Mouse (Mus musculus) forebrain, embryonic 16.5 days (tissue): ENCODE results near the gene Rasa2. TPM values are rescaled to one million over a fixed set of nuclear protein-coding genes. Genes with fewer than 3 reads are reported as not detected.

Source experiments
- ATAC-seq: fragments of 200-750 bp; cut with Nextera tagmentation; 2 replicates; pipeline ENCODE4 v1.8.0; 2017; ENCODE audit warnings: mild to moderate bottlenecking, moderate library complexity
- H3K27ac ChIP-seq: fragments of 300-500 bp; sonication (generic); 2 replicates; pipeline ENCODE4 v1.5.1; 2014; ENCODE audit warnings: low read length, control low read depth
- H3K27me3 ChIP-seq: fragments of 300-500 bp; sonication (generic); replicated peaks from 2 replicates; pipeline ENCODE4 v1.6.1; 2014; ENCODE audit warnings: low read length; ENCODE audit not compliant: control insufficient read depth, insufficient read depth
- H3K36me3 ChIP-seq: fragments of 300-500 bp; sonication (generic); 2 replicates; pipeline ENCODE4 v1.6.1; 2014; ENCODE audit not compliant: control insufficient read depth, insufficient read depth
- H3K4me1 ChIP-seq: fragments of 300-500 bp; sonication (generic); replicated peaks from 2 replicates; pipeline ENCODE4 v1.6.1; 2014; ENCODE audit warnings: low read length; ENCODE audit not compliant: control insufficient read depth, insufficient read depth
- H3K4me2 ChIP-seq: fragments of 300-500 bp; sonication (generic); 2 replicates; pipeline ENCODE4 v1.6.1; 2014; ENCODE audit warnings: mild to moderate bottlenecking, low read length, control low read depth
- H3K4me3 ChIP-seq: fragments of 300-500 bp; sonication (generic); replicated peaks from 2 replicates; pipeline ENCODE4 v1.5.1; 2014; ENCODE audit warnings: mild to moderate bottlenecking, low read length, control low read depth
- H3K9ac ChIP-seq: fragments of 300-500 bp; sonication (generic); replicated peaks from 2 replicates; pipeline ENCODE4 v1.6.1; 2014; ENCODE audit warnings: low read depth, low read length, control low read depth
- H3K9me3 ChIP-seq: fragments of 300-500 bp; sonication (generic); 2 replicates; pipeline ENCODE4 v1.6.1; 2016; ENCODE audit warnings: low read length; ENCODE audit not compliant: control insufficient read depth
- WGBS: fragments of 180-500 bp; shearing (Covaris S2); extraction: QIAGEN DNeasy Blood & Tissue Kit; methylation state at CpG from one replicate; pipeline ENCODE4 v1.1.7; 2014; 5-methylcytosine and 5-hydroxymethylcytosine counted together
- polyA plus RNA-seq: library from polyadenylated mRNA; unstranded; fragments of >200 nt; fragmentation: Nextera tagmentation; extraction: Ambion mirVana; gene quantifications from 2 replicates; pipeline ENCODE4 v1.2.1, GENCODE M21; 2015

Gene Rasa2
- polyA plus RNA-seq, 1 experiment from 2014 or later, result 22.8 TPM

DNA sequence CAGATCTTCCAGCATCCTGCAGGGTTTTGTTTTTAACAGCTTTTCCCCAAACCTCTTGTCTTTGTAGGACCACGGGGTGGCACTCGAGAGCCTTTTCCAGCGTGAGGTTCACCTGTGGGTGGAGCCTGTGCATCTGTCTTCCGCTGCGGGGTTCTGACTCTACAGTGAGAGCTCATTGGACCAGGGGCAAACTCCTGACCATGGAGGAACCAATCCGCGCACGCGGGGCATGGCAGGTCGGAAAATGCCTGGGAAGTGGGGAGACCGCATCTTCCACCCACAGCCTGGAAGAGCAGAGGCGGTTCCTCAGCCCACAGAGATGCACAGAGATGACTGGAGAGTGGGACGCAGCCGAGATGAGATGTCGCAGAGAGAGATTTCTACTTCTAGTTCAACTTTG is 38.5 kb upstream of the Rasa2 start:
- WGBS, result under 1% methylated on average over 15 of the region's 15 CpGs
- Histone ChIP-seq H3K4me3 (peak overlapping the region; percentile 47), H3K27me3 (no peaks in the 10 kb centered on the region), H3K36me3 (no peaks in the 10 kb centered on the region), H3K4me1 (peaks cover 4% of the 10 kb centered on the region; the same call in 1 of the 2 replicates), H3K27ac (peak overlapping the region; percentile 92), H3K4me2 (peak overlapping the region; percentile 69), H3K9ac (peak overlapping the region; percentile 64), H3K9me3 (no peaks in the 10 kb centered on the region)
- peak; percentile 100 for ATAC-seq

DNA sequence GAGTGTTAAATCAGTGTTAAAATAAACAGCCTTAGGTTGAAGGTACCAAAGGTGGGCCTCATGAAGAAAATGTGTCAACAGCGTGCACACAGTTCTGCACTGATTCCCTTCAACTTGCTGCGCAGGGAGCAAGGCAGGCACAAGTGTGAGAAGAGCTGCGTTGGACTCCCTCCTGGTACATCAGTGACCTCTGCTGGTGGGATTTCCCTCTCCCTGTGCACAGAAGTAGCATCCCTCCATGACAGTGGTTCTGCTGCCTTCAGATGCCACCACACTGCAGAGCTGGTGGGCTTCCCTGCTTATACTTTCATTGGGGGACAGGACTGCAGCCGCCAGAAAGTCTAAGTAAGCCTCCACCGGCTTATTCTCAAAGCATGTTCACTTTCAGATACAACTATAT is 37.2 kb upstream of the Rasa2 start:
- WGBS, result 50% methylated on average over 5 of the region's 5 CpGs
- peaks cover 4% of the 10 kb centered on the region; the same call in 1 of the 2 replicates for H3K4me1 ChIP-seq
- H3K27me3 ChIP-seq, result no peaks in the 10 kb centered on the region
- ATAC-seq, result peak; percentile 16; the same call in 1 of the 2 replicates
- no peaks in the 10 kb centered on the region for H3K9me3 ChIP-seq
- H3K27ac ChIP-seq, result no peak overlapping the region
- H3K4me3 ChIP-seq, result no peak overlapping the region
- no peak overlapping the region for H3K9ac ChIP-seq
- H3K36me3 ChIP-seq, result no peaks in the 10 kb centered on the region
- H3K4me2 ChIP-seq, result no peak overlapping the region

DNA sequence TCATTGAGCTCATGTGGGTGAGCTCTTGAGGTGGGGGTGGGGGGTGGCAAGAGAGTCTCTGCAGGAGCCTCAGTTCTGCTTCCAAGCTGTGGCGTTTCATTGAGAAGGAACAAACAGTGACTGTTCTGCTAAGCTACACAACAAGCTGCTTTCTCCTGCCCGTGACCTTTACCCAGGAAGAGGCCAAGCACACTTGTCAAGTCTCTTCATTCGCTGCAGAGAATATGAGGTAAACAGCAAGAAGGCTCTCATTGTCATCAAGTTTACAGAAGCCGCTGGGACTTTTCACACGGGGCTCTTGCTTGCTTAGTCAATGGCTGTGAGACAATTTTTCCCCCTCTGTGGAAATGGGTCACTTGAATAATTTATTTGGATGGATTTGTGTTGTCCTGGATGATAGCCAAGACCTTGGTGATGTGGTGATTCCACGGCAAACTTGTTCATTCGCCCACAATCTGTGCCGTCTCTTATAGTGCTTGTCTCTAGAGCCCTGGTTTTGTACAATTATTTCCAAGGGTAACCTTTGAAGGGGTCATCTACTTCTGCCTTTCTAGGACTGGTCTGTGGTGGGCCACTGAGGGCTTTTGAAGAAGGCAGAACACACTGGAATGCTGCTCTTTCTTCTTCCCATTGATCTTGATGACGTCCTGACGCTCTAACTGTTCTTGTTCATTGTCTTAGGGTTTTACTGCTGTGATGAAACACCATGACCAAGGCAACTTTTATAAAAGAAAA is 29.3 kb upstream of the Rasa2 start:
- Histone ChIP-seq H3K9ac (no peak overlapping the region), H3K9me3 (no peaks in the 10 kb centered on the region), H3K27me3 (no peaks in the 10 kb centered on the region), H3K4me3 (no peak overlapping the region), H3K4me2 (no peak overlapping the region), H3K4me1 (no peaks in the 10 kb centered on the region), H3K36me3 (no peaks in the 10 kb centered on the region), H3K27ac (no peak overlapping the region)
- ATAC-seq, result peak; percentile 36; the same call in 1 of the 2 replicates
- WGBS, result 59% methylated on average over 10 of the region's 10 CpGs

DNA sequence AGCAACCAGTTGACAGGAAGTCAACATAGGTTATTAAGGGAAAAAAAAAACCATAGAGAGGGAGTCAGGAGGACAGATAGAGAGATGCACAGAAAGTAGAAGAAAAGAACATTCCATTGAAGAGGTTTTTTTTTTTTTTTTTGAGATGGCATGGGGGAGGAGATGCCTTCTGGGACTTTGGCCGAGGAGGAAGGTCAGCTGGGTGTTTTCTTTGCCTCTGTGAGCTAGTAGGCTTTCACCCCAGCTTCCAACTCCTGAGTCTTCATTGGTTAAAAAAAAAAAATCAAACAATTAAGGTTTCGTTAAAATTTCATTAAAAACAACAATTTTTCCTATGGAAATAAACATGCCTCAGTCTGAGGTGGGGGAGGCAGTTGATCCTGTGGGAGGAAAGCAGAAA is 28.4 kb upstream of the Rasa2 start:
- 66% methylated on average over 2 of the region's 2 CpGs for WGBS
- H3K4me3 ChIP-seq, result no peak overlapping the region

DNA sequence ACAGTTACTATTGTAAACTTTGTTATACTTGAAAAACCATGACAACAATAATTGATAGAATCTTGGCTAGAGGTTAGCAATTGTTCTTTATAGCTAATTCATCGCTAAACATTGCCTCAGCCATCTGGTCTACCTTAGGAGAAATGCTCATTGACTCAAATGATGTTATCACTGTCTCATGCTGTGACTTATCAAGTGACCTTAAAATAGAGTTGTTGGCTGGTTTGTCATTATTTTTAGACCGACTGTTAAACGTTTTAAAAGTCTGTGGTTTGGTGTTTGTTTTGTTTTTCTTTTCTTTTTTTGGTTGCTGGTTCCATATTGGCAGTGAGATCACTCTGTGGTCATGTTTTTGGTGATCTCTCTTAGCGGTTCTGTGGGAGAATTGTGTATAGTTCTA is 22.1 kb upstream of the Rasa2 start:
- Histone ChIP-seq H3K9ac (no peak overlapping the region), H3K4me3 (no peak overlapping the region), H3K9me3 (no peaks in the 10 kb centered on the region), H3K4me2 (no peak overlapping the region), H3K36me3 (no peaks in the 10 kb centered on the region), H3K27me3 (no peaks in the 10 kb centered on the region), H3K4me1 (no peaks in the 10 kb centered on the region), H3K27ac (no peak overlapping the region)
- no peak for ATAC-seq
- WGBS, result 79% methylated on average over 4 of the region's 4 CpGs

More for the DNA sequence above, 28.4 kb upstream of the Rasa2 start:
- Histone ChIP-seq H3K9me3 (no peaks in the 10 kb centered on the region), H3K9ac (no peak overlapping the region), H3K27me3 (no peaks in the 10 kb centered on the region), H3K27ac (no peak overlapping the region), H3K4me1 (no peaks in the 10 kb centered on the region), H3K36me3 (no peaks in the 10 kb centered on the region), H3K4me2 (no peak overlapping the region)
- ATAC-seq, result no peak

DNA sequence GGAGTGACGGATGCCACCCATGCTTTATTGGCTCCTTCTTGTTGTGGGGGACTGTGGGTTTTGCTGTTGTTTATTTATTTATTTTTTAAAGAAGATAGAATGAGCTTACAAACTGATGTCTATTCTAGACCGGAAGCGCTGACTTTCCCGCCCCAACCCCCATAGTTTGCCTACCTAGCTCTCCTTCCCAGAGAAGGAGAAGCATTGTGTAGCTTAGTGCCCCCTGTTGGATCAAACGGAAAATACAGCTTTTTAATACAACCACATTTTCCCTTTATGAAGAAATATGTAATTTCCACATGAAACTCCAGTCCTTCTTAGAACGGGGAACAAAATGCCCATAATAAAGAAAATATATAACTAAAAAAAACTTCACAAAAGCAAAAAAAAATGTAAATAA is 21.3 kb upstream of the Rasa2 start:
- WGBS, result 64% methylated on average over 6 of the region's 6 CpGs
- H3K4me3 ChIP-seq, result no peak overlapping the region
- no peaks in the 10 kb centered on the region for H3K27me3 ChIP-seq
- H3K27ac ChIP-seq, result no peak overlapping the region
- no peak overlapping the region for H3K4me2 ChIP-seq
- no peak overlapping the region for H3K9ac ChIP-seq
- no peaks in the 10 kb centered on the region for H3K4me1 ChIP-seq
- H3K9me3 ChIP-seq, result no peaks in the 10 kb centered on the region
- ATAC-seq, result no peak
- H3K36me3 ChIP-seq, result no peaks in the 10 kb centered on the region

DNA sequence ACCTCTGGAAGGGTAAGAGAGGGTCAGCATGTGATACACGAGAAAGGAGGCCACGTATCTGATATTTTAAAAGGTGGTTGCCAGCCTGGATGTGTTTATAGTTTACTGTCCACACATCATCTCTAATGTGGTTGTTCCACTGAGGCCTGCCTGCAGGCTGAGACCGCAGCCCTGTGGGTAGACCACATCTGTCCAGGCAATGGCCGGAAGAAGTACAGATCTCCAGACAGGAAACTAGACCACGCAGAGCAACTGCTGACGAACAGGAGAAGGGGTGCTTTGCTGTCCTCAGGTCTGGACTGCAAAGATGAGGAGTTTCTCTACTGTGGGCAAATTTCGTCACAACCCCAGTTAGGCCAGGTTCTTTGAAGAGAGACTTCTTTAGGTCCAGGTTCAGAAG is 19.4 kb upstream of the Rasa2 start:
- ATAC-seq, result no peak
- WGBS, result 90% methylated on average over 7 of the region's 7 CpGs
- Histone ChIP-seq H3K27ac (no peak overlapping the region), H3K4me1 (no peaks in the 10 kb centered on the region), H3K4me2 (no peak overlapping the region), H3K9me3 (no peaks in the 10 kb centered on the region), H3K9ac (no peak overlapping the region), H3K27me3 (no peaks in the 10 kb centered on the region), H3K36me3 (no peaks in the 10 kb centered on the region), H3K4me3 (no peak overlapping the region)

DNA sequence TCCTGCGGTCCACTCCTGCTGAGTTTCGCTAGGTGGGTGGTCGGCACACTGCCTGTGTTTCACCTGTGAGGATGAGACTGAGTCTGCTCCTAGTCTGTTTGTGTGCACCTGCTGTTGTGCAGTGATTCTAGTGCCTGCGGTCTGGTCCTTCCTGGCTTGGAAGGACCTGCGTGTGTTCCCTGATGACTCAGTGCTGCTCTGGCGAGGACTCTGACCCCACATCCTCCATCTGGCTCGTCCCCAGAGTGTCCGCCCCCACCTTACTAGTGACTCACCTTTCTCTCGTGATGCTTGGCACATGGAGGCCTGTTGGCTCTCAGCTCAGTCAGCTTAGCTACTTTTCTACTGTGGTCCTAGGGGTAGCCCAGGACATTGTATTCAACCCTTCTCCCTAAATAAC is 18.5 kb upstream of the Rasa2 start:
- WGBS, result 65% methylated on average over 9 of the region's 9 CpGs
- Histone ChIP-seq H3K9me3 (no peaks in the 10 kb centered on the region), H3K4me1 (no peaks in the 10 kb centered on the region), H3K27ac (no peak overlapping the region), H3K4me3 (no peak overlapping the region), H3K9ac (no peak overlapping the region), H3K4me2 (no peak overlapping the region), H3K27me3 (no peaks in the 10 kb centered on the region), H3K36me3 (no peaks in the 10 kb centered on the region)
- ATAC-seq, result no peak

DNA sequence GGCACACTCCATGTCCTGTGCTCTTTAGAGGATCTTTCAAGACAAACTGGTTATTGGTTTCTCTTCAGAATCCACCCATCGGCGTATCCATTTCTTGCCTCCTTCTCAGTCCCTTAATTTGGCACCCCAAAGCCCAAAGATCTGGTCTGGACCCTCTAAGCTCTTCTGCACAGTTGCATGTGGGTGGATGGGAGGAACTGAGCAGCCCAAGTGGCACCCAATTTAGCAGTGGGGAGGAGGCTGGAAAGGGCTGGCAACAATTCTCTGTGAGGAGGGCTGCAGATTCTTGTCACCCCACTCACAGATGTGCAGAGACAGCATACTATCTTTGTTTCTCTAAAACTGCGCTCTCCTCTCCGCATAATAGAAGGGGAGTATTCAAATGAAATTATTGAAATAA is 17.9 kb upstream of the Rasa2 start:
- Histone ChIP-seq H3K9me3 (no peaks in the 10 kb centered on the region), H3K27me3 (no peaks in the 10 kb centered on the region), H3K27ac (no peak overlapping the region), H3K9ac (no peak overlapping the region), H3K4me3 (no peak overlapping the region), H3K36me3 (no peaks in the 10 kb centered on the region), H3K4me2 (no peak overlapping the region), H3K4me1 (no peaks in the 10 kb centered on the region)
- no peak for ATAC-seq
- 94% methylated on average over 4 of the region's 4 CpGs for WGBS
